Mouse (Mus musculus): Measurements from ENCODE around the gene Gna12.

The Gna12 gene

GRCm38 (mm10) chr5:140826796-140827195 lies 3.4 kb downstream of the Gna12 start:
- peak; percentile 94 for DNase-seq

DNA sequence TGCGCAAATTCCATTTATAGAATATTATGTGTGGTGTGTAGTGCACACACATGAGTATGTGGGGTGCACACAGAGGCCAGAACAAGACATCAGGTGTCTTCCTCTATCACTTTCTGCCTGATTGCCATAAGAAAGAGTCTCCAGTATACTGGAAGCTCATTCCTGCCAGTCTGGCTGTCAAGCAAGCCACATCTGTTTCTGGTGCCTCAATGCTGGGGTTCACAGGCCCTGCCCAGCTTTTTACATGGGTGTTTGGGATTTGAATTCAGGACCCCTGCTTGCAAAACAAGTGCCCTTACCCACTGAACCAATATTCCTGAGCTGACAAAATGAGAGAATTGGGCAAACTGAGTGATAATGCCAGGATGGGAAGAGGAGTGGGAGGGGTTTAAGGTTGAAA lies 4.1 kb downstream of the Gna12 start:
- peak; percentile 89 for DNase-seq

GRCm38 (mm10) chr5:140824126-140824525 lies 6.1 kb downstream of the Gna12 start:
- no peak for DNase-seq

DNA sequence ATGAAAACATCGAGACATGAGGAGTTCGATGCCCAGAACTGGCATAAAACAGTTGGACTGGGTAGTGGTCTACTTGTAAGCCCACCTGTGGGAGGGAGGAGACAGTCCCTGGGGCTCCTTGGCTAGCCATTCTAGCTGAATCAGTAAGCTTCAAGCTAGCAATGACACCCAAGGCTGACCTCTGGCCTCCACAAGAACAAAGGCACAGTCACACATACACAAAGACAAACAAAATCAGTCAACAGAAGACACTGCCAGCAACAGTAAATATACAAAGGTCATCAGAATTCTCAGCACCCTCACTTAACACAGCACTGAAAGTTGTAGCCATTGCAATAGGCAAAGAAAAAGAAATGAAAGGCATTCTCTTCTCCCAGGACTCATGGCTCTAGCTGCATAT lies 6.8 kb downstream of the Gna12 start:
- DNase-seq, result no peak

DNA sequence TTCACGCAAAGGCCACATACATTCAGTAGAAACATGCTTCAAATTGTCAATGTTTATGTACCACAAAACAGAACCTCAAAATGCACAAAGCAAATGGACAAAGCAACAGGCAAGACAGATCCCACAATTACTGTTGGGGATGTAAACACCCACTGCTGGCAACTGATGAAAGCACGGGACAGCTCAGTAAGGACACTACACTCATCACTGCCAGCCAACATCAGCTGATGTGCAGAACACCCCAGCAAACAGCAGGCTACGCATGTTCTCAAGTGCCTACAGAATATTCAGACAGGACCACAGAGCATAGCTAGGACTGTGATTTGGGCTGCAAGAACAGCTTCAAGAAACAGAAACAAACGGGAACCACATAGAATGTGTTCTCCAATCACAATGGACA lies 8.3 kb downstream of the Gna12 start:
- DNase-seq, result peak; percentile 96

GRCm38 (mm10) chr5:140820539-140820938 lies 9.7 kb downstream of the Gna12 start:
- DNase-seq, result no peak

DNA sequence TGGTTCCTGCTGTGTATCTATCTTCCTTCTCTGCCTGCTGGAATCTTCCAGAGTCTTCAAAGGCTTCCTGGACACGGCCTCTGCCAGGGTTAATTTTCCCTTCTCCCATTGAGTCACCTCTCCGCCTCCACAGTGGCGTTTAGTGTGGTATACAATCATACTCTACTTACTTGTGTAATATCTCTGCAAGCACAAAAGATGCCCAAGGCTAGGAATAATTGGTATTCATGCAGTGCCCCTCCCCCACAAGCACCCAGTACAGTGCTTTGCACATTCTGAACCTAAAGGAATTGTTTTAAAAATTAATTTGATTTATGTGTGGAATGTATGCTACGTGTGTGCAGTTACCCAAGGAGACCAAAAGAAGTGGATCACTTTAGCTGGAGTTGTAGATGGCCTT lies 10.6 kb downstream of the Gna12 start:
- no peak for DNase-seq

DNA sequence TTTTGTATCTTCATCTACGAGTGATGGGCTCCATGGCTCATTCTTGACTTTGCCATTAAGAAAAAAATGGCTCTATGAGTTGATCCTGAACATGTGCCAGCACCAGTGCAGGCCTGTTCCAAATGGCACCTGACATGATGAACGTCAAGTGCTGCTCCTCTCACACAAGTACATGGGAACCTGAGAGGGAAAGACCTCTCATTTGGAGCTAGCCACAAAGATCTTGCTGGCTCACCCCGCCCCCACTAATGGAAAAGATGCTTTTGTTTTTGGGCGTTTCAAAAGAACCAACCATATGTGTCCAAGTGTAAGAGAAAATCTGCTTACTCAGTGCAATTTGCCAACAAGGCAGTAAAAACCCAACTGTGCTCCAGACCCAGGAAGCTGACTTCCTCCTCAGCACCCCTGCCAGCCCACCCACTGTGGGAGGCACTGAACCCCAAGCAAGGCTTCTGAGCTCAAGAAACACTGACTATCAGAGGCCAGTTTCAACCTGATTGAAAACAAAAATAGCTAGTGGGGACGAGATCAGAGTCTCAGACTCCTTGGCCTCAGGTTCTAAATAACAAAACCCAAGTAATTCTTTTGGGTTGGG lies 11.7 kb downstream of the Gna12 start:
- DNase-seq, result no peak

DNA sequence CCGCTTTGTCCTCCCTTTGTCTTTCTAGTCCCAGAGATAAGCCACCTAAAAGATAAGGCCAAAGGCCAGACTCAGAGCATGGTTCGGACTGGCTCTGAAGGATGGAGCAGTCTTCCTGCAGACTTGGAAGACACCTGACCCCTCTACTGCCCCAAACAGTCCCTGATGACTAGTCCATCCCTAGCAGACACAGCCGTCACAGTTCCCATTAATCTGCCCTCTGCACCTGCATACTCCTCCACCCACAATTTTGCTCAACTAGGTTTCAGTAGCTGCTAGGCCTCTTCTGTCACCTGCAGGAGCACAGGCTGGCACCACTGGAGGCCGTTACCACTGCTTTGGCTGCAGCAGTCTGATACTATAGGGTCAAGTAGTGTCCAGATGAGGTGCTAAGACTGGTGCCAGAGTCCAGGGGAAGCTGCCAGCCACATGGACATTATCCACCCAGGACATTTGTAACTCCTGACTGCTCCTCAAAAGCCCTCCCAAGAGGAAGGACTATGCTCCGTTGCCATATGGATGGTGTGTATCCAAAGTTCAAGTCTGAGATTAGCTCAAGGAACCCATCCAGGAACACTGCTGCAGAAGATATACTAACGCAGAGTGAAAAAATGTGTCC lies 13.2 kb downstream of the Gna12 start:
- DNase-seq, result no peak

DNA sequence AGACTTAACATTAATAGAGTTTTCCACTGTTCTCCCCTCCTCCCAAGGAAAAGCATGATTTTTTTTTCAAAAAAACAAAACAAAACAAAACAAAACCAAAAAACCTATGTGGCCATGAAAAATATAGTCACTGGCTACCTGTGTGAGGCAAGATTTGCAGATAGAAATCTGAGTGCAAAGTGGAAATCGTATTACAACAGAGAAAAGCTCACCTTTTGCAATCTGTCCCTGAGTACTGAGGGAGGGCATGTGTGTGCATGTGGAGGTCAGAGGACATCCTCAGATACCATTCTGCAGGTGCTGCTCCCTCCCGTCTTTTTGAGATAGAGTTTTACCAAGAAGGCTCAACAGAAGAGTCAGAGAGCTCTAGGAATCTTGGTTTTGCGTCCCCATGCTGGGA lies 14.2 kb downstream of the Gna12 start:
- no peak for DNase-seq

GRCm38 (mm10) chr5:140815059-140815728 lies 15.0 kb downstream of the Gna12 start:
- peak; percentile 95 for DNase-seq

DNA sequence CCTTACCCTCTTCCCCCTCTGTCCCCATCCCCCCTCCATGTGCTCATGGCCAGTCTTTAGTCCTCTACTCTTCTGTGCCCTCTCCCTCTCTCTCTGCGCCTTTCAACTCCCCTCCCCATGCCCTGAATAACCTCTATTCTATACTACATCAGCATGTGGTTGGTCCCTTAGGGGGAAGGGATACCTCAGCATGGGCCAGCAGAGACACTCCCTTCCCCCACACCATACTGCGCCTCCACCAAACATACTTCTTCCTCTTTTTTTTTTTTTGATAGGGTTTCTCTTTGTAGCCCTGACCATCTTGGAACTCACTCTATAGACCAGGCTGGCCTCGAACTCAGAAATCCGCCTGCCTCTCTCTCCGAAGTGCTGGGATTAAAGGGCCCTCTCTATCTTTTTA lies 15.8 kb downstream of the Gna12 start:
- DNase-seq, result peak; percentile 95

GRCm38 (mm10) chr5:140812699-140813098 lies 17.5 kb downstream of the Gna12 start:
- no peak for DNase-seq

GRCm38 (mm10) chr5:140812063-140812462 lies 18.2 kb downstream of the Gna12 start:
- no peak for DNase-seq

- no peak for DNase-seq
These were observed 18.8 kb downstream of the Gna12 start for GRCm38 (mm10) chr5:140811390-140811789.

GRCm38 (mm10) chr5:140806939-140807338 lies 23.3 kb downstream of the Gna12 start:
- DNase-seq, result no peak

DNA sequence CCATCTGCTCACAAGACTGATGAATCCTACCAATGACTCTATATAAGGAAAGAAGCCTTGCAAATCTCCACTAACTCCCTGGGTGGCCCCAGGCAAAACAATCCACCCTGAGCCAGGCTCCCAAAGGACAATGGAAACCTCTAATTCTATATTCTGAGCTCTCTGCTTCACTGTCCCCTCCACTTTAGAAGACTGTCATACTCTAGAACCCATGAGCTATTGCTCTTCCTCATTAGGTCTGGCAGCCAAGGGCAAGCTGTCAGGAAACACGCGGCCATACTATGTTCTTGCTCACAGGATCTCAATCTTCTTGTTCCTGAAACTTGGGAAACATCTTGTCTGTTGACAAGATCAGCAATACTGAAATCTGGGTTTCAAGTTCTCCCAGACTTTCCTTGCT lies 24.0 kb downstream of the Gna12 start:
- DNase-seq, result peak; percentile 93

DNA sequence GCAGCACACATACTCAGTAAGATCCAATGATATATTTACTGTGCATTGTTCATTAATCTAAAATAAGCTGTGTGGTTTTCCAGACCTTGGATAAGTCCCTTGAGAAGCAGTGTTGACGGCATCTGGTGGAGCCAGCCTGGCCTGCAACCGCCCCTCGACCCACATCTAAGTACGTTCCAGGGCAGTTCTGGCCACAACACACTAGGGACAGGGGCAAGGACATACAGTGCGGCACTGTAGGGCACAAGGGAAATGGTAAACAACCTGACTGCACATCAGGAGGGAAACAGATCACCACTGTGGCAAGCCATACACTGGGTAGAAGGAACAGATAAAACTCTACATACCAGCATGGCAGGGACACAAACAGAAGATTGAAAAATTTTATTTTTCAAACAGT lies 28.4 kb downstream of the Gna12 start:
- no peak for DNase-seq

DNA sequence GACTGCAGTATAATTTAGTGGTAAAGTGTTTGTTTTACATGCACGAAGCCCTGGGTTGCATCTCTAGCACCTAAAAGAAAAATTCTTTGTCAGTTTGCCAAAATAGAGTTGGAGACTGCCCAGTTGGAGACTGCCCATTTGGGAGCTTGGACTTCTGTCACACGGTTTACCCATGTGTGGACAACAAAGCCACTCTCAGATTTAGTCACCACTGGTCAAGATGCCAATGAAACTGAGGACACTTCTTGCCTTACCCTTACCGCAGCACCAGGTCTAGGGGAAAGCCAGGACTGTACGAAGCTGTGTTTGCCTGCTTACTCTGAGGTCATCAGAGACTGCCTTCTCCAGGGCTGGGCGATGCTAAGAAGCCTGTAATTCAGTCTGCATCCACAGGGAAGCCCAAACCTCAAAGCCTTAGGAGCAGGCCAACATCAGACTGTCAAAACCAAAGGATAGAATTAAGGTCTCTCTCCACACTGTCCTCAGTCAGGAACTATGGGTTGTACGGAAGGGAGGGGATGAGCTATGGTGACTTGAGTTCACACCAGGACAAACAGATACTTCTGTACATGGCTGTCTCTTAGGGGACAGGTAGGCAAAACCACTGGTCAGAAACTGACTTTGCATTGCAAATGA lies 29.8 kb downstream of the Gna12 start:
- peak; percentile 95 for DNase-seq

GRCm38 (mm10) chr5:140799190-140799589 lies 31.0 kb downstream of the Gna12 start:
- no peak for DNase-seq

GRCm38 (mm10) chr5:140798775-140799174 lies 31.5 kb downstream of the Gna12 start:
- DNase-seq, result no peak

- DNase-seq, result peak; percentile 98
These were observed 32.1 kb downstream of the Gna12 start for GRCm38 (mm10) chr5:140798158-140798557.

GRCm38 (mm10) chr5:140796051-140796450 lies 34.2 kb downstream of the Gna12 start:
- no peak for DNase-seq

DNA sequence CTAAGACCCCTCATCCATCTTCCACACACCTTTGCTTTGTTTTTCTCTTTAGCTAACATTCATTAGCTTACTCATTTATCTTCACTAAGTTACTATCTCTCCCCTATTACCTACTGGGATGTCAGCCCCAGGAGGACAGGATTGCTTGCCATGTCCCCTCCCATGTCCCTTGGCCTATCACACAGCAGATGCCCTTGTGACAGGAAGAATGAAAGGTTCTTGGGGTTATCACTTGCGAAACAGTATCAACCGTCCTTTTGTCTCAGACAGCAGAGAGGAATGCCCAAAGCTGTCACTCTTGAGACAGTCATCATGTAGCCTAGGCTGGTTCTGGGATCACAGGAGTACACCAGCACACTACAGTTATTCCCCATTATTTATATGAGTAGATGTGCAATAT lies 35.1 kb downstream of the Gna12 start:
- peak; percentile 98 for DNase-seq
